Mouse (Mus musculus): ENCODE measurements around the gene Krtap4-1. TPM values are rescaled to one million over a fixed set of nuclear protein-coding genes. Genes with fewer than 3 reads are reported as not detected.

Gene Krtap4-1
- polyA plus RNA-seq, 1 experiment from 2014 or later: not detected

- Histone ChIP-seq H3K36me3 (no peaks in the 10 kb centered on the region), H3K4me1 (replicated peaks) (no peaks in the 10 kb centered on the region), H3K9me3 (no peaks in the 10 kb centered on the region), H3K4me3 (no peak within 1 kb of the TSS), H3K27me3 (ENCODE audit: insufficient read depth, poor library complexity, severe bottlenecking) (no peaks in the 10 kb centered on the region), H3K27ac (no peak within 1 kb of the TSS)
- WGBS: 86% methylated on average over 6 of the region's 6 CpGs
- DNase-seq (ENCODE audit: low spot score): no peak
These were observed 47.4 kb downstream of the Krtap4-1 start, which contains the start of gene Krtap1-5 for GRCm38 (mm10) chr11:99580636-99581035. Krtap1-5 (minus strand) TSS chr11:99581016.

Other genes starting within 250 kb of the Krtap4-1 start
- 22.4 and 27.4 TPM in 2 replicates for gene Krt10, start 238.9 kb downstream of the Krtap4-1 start, polyA plus RNA-seq (2016; fragmentation: Nextera tagmentation; extraction: Ambion mirVana)
- gene Krt12, start 206.0 kb downstream of the Krtap4-1 start, polyA plus RNA-seq (2016; fragmentation: Nextera tagmentation; extraction: Ambion mirVana): 0.09 TPM in 1 of 2 replicates, not detected in the other
- 0.35 and 1.6 TPM in 2 replicates for gene Krt20, start 190.1 kb downstream of the Krtap4-1 start, polyA plus RNA-seq (2016; fragmentation: Nextera tagmentation; extraction: Ambion mirVana)
- 0.24 TPM in 1 of 2 replicates, not detected in the other for gene Krt23, start 135.1 kb downstream of the Krtap4-1 start, polyA plus RNA-seq (2016; fragmentation: Nextera tagmentation; extraction: Ambion mirVana)
- gene Krt39, start 106.9 kb downstream of the Krtap4-1 start, polyA plus RNA-seq (2016; fragmentation: Nextera tagmentation; extraction: Ambion mirVana): not detected in 2 replicates
- not detected in 2 replicates for gene Krt40, start 85.1 kb downstream of the Krtap4-1 start, polyA plus RNA-seq (2016; fragmentation: Nextera tagmentation; extraction: Ambion mirVana)
- gene Krtap3-3, start 77.4 kb downstream of the Krtap4-1 start, polyA plus RNA-seq (2016; fragmentation: Nextera tagmentation; extraction: Ambion mirVana): not detected in 2 replicates
- not detected in 2 replicates for gene Krtap3-2, start 71.4 kb downstream of the Krtap4-1 start, polyA plus RNA-seq (2016; fragmentation: Nextera tagmentation; extraction: Ambion mirVana)
- not detected in 2 replicates for gene Gm11939, start 68.8 kb downstream of the Krtap4-1 start, polyA plus RNA-seq (2016; fragmentation: Nextera tagmentation; extraction: Ambion mirVana)
- gene Krtap3-1, start 61.6 kb downstream of the Krtap4-1 start, polyA plus RNA-seq (2016; fragmentation: Nextera tagmentation; extraction: Ambion mirVana): not detected in 2 replicates
- not detected in 2 replicates for gene Krtap1-5, start 47.2 kb downstream of the Krtap4-1 start, polyA plus RNA-seq (2016; fragmentation: Nextera tagmentation; extraction: Ambion mirVana)
- not detected in 2 replicates for gene Krtap1-4, start 44.6 kb downstream of the Krtap4-1 start, polyA plus RNA-seq (2016; fragmentation: Nextera tagmentation; extraction: Ambion mirVana)
- gene Krtap1-3, start 36.9 kb downstream of the Krtap4-1 start, polyA plus RNA-seq (2016; fragmentation: Nextera tagmentation; extraction: Ambion mirVana): not detected in 2 replicates
- not detected in 2 replicates for gene Krtap9-3, start 30.1 kb downstream of the Krtap4-1 start, polyA plus RNA-seq (2016; fragmentation: Nextera tagmentation; extraction: Ambion mirVana)
- not detected in 2 replicates for gene Gm11938, start 24.9 kb downstream of the Krtap4-1 start, polyA plus RNA-seq (2016; fragmentation: Nextera tagmentation; extraction: Ambion mirVana)
- not detected in 2 replicates for gene Gm11937, start 18.0 kb downstream of the Krtap4-1 start, polyA plus RNA-seq (2016; fragmentation: Nextera tagmentation; extraction: Ambion mirVana)
- gene Krtap2-4, start 13.4 kb downstream of the Krtap4-1 start, polyA plus RNA-seq (2016; fragmentation: Nextera tagmentation; extraction: Ambion mirVana): not detected in 2 replicates
- gene Gm11562, start 7.8 kb downstream of the Krtap4-1 start, polyA plus RNA-seq (2016; fragmentation: Nextera tagmentation; extraction: Ambion mirVana): not detected in 2 replicates
- not detected in 2 replicates for gene Krtap4-2, start 6.8 kb upstream of the Krtap4-1 start, polyA plus RNA-seq (2016; fragmentation: Nextera tagmentation; extraction: Ambion mirVana)
- gene Krtap4-7, start 15.9 kb upstream of the Krtap4-1 start, polyA plus RNA-seq (2016; fragmentation: Nextera tagmentation; extraction: Ambion mirVana): not detected in 2 replicates
- not detected in 2 replicates for gene Gm11555, start 22.0 kb upstream of the Krtap4-1 start, polyA plus RNA-seq (2016; fragmentation: Nextera tagmentation; extraction: Ambion mirVana)
- gene Gm11563, start 30.7 kb upstream of the Krtap4-1 start, polyA plus RNA-seq (2016; fragmentation: Nextera tagmentation; extraction: Ambion mirVana): not detected in 2 replicates
- not detected in 2 replicates for gene Krtap4-6, start 37.7 kb upstream of the Krtap4-1 start, polyA plus RNA-seq (2016; fragmentation: Nextera tagmentation; extraction: Ambion mirVana)
- gene Gm14190, start 62.5 kb upstream of the Krtap4-1 start, polyA plus RNA-seq (2016; fragmentation: Nextera tagmentation; extraction: Ambion mirVana): not detected in 2 replicates
- not detected in 2 replicates for gene Gm14180, start 106.1 kb upstream of the Krtap4-1 start, polyA plus RNA-seq (2016; fragmentation: Nextera tagmentation; extraction: Ambion mirVana)
- gene Gm11595, start 144.7 kb upstream of the Krtap4-1 start, polyA plus RNA-seq (2016; fragmentation: Nextera tagmentation; extraction: Ambion mirVana): not detected in 2 replicates
- not detected in 2 replicates for gene Krtap4-8, start 152.5 kb upstream of the Krtap4-1 start, polyA plus RNA-seq (2016; fragmentation: Nextera tagmentation; extraction: Ambion mirVana)
- not detected in 2 replicates for gene Krtap4-9, start 157.0 kb upstream of the Krtap4-1 start, polyA plus RNA-seq (2016; fragmentation: Nextera tagmentation; extraction: Ambion mirVana)
- not detected in 2 replicates for gene Gm11596, start 165.2 kb upstream of the Krtap4-1 start, polyA plus RNA-seq (2016; fragmentation: Nextera tagmentation; extraction: Ambion mirVana)
- gene Gm11569, start 170.7 kb upstream of the Krtap4-1 start, polyA plus RNA-seq (2016; fragmentation: Nextera tagmentation; extraction: Ambion mirVana): not detected in 2 replicates
- gene Gm11554, start 176.2 kb upstream of the Krtap4-1 start, polyA plus RNA-seq (2016; fragmentation: Nextera tagmentation; extraction: Ambion mirVana): not detected in 2 replicates
- not detected in 2 replicates for gene Krtap4-13, start 181.7 kb upstream of the Krtap4-1 start, polyA plus RNA-seq (2016; fragmentation: Nextera tagmentation; extraction: Ambion mirVana)
- not detected in 2 replicates for gene Gm11564, start 187.4 kb upstream of the Krtap4-1 start, polyA plus RNA-seq (2016; fragmentation: Nextera tagmentation; extraction: Ambion mirVana)
- gene 2300003K06Rik, start 209.8 kb upstream of the Krtap4-1 start, polyA plus RNA-seq (2016; fragmentation: Nextera tagmentation; extraction: Ambion mirVana): not detected in 2 replicates
- gene Krtap4-16, start 223.4 kb upstream of the Krtap4-1 start, polyA plus RNA-seq (2016; fragmentation: Nextera tagmentation; extraction: Ambion mirVana): not detected in 2 replicates
- gene Gm11568, start 229.7 kb upstream of the Krtap4-1 start, polyA plus RNA-seq (2016; fragmentation: Nextera tagmentation; extraction: Ambion mirVana): not detected in 2 replicates
- not detected in 2 replicates for gene Gm11559, start 236.2 kb upstream of the Krtap4-1 start, polyA plus RNA-seq (2016; fragmentation: Nextera tagmentation; extraction: Ambion mirVana)
- not detected in 2 replicates for gene Krtap9-1, start 245.2 kb upstream of the Krtap4-1 start, polyA plus RNA-seq (2016; fragmentation: Nextera tagmentation; extraction: Ambion mirVana)

All from hindbrain, embryonic 10.5 days (tissue).